Mouse (Mus musculus): ENCODE data around the gene Palmd. TPM values are rescaled to one million over a fixed set of nuclear protein-coding genes. Genes with fewer than 3 reads are reported as not detected.

Palmd gene
- polyA plus RNA-seq (2017; shearing (Covaris generic)): under 1 TPM in 1 of 2 experiments, not detected in 1; 0.41 TPM

DNA sequence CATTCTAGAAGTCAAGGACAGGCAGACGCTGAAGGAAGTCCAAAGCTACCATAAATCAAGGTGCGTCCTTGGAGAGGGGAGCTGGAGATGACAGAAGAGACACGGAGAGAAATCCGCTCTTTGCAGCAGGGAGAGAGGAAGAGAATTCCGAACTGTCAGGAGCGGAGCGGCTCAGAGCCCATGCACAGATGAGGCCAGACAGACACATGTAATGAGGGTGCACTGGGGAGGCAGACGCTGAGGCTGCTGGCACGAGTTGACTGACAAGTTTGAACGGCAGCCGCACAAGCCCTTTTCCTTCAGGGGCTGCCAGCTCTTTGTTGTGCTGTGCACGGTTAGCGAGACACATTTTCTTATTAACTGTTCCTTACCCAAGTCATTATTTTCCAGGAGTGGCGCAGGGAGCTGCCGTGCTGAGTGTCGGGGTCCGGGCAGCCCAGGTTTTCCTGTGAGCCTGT, at the start of gene Palmd:
Palmd (minus strand) TSS at position 448 of the 458 bp plus-strand sequence.

DNA sequence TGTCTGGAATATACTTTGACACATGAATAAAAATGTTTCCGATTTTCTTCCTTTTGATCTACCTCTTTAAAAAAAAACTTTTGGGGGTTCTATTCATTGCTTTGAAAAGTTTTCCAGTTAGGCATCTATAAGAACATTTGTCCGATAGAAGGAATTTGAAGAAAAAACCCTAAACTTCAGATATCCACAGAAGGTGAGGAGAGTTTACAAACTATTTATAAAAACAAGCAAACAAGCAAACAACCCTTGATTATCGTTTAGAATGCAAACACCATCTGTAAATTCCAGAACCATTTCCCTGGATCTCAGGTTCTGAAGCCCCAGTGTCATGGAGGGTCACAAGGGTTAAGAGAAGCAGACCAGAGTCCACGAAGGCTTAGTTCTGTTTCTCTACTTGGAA, 820 bp downstream of the Palmd start, which contains the start of gene 4930455H04Rik:
4930455H04Rik (plus strand) TSS at position 301 of the 400 bp plus-strand sequence.

Other genes starting within 250 kb of the Palmd start
- gene Agl, start 160.8 kb downstream of the Palmd start, polyA plus RNA-seq (2017; shearing (Covaris generic)): 1 to 10 TPM; 3.6 to 6.1 TPM
- gene Frrs1, start 109.5 kb downstream of the Palmd start, polyA plus RNA-seq (2017; shearing (Covaris generic)): 10 to 100 TPM; 20.1 to 25.4 TPM
- not detected for gene 4930455H04Rik, start 720 bp downstream of the Palmd start, polyA plus RNA-seq (2017; shearing (Covaris generic))

Measured in activated CD4-positive, CD25-positive, alpha-beta regulatory T cell (primary cell).